Mouse (Mus musculus) small intestine, adult 10 weeks (tissue): Measurements from ENCODE around the gene Rufy4. TPM values are rescaled to one million over a fixed set of nuclear protein-coding genes. Genes with fewer than 3 reads are reported as not detected.

ENCODE experiments used
- polyA plus RNA-seq: library from polyadenylated mRNA; stranded (reverse); fragments of 350-450 nt; fragmentation: Illumina TruSeq; extraction: RNeasy Lipid Tissue Mini Kit (QIAGEN cat#74804); gene quantifications from one replicate; pipeline ENCODE4 v1.2.3, GENCODE M21; 2014; ENCODE audit warnings: low replicate concordance

Gene Rufy4
- not detected for polyA plus RNA-seq

GRCm38 (mm10) chr1:74124991-74125552, at the start of gene Rufy4:
Gene Rufy4 (plus strand): TSS chr1:74125541.

GRCm38 (mm10) chr1:74124021-74124981, 1.0 kb upstream of the Rufy4 start, which contains the start of gene Tns1:
Gene Tns1 (minus strand): TSS chr1:74124449.

GRCm38 (mm10) chr1:74153461-74154184, 28.3 kb downstream of the Rufy4 start, which contains the start of gene Cxcr2:
Gene Cxcr2 (plus strand): TSS chr1:74153989.

GRCm38 (mm10) chr1:74194445-74194844, 69.1 kb downstream of the Rufy4 start, which contains the start of gene Cxcr1:
Gene Cxcr1 (minus strand): TSS chr1:74194631.

Other genes with a start within 250 kb of the Rufy4 start
- gene Tns1, start 1.1 kb upstream of the Rufy4 start, polyA plus RNA-seq: 4.3 TPM
- gene Cxcr2, start 28.4 kb downstream of the Rufy4 start, polyA plus RNA-seq: 0.41 TPM
- not detected for gene Cxcr1, start 69.1 kb downstream of the Rufy4 start, polyA plus RNA-seq
- gene Arpc2, start 110.5 kb downstream of the Rufy4 start, polyA plus RNA-seq: 782 TPM
- not detected for gene Gpbar1, start 153.0 kb downstream of the Rufy4 start, polyA plus RNA-seq
- gene Aamp, start 159.2 kb downstream of the Rufy4 start, polyA plus RNA-seq: 1.4 TPM
- 2.5 TPM for gene Pnkd, start 159.4 kb downstream of the Rufy4 start, polyA plus RNA-seq
- gene Tmbim1, start 180.1 kb downstream of the Rufy4 start, polyA plus RNA-seq: 54.5 TPM
- 0.22 TPM for gene Catip, start 236.6 kb downstream of the Rufy4 start, polyA plus RNA-seq
- 1.8 TPM for gene Slc11a1, start 249.7 kb downstream of the Rufy4 start, polyA plus RNA-seq